Mouse (Mus musculus) testis, adult 2 months (tissue): ENCODE data around the gene Ptpn7. TPM values are rescaled to one million over a fixed set of nuclear protein-coding genes. Genes with fewer than 3 reads are reported as not detected.
A peak's percentile ranks its signal among the peaks of the same experiment; 100 is the strongest.

ENCODE experiments used
- H3K27ac ChIP-seq: fragments of 200-500 bp; 2 replicates; pipeline ENCODE4 v1.5.1; 2012; ENCODE audit warnings: low read depth, low read length; ENCODE audit not compliant: control insufficient read depth, insufficient read depth
- H3K27me3 ChIP-seq: fragments of 200-500 bp; 2 replicates; pipeline ENCODE4 v1.6.1; 2012; ENCODE audit warnings: mild to moderate bottlenecking, low read length, moderate library complexity; ENCODE audit not compliant: control insufficient read depth, insufficient read depth
- H3K36me3 ChIP-seq: fragments of 200-500 bp; 2 replicates; pipeline ENCODE4 v1.6.1; 2012; ENCODE audit warnings: mild to moderate bottlenecking, low read length; ENCODE audit not compliant: control insufficient read depth, insufficient read depth
- H3K4me1 ChIP-seq: fragments of 200-500 bp; 2 replicates; pipeline ENCODE4 v1.6.1; 2012; ENCODE audit warnings: low read length; ENCODE audit not compliant: control insufficient read depth, insufficient read depth
- H3K4me3 ChIP-seq: fragments of 200-500 bp; 2 replicates; pipeline ENCODE4 v1.5.1; 2012; ENCODE audit warnings: low read depth, mild to moderate bottlenecking, low read length, moderate library complexity, mixed read lengths; ENCODE audit not compliant: control insufficient read depth
- CTCF ChIP-seq: fragments of 200-500 bp; IDR thresholded peaks from 2 replicates; pipeline ENCODE4 v1.5.1; 2012; ENCODE audit warnings: low read depth, mild to moderate bottlenecking, inconsistent platforms, low read length, moderate library complexity; ENCODE audit not compliant: control insufficient read depth, insufficient read depth, insufficient replicate concordance
- POLR2A ChIP-seq: fragments of 200-500 bp; IDR thresholded peaks from 2 replicates; pipeline ENCODE4 v1.6.1; 2012; ENCODE audit warnings: low read depth, mild to moderate bottlenecking, inconsistent platforms, low read length, moderate library complexity; ENCODE audit not compliant: control insufficient read depth
- polyA plus RNA-seq: library from polyadenylated mRNA; depleted of rRNA; stranded (reverse); fragments of >200 nt; gene quantifications from 2 replicates; pipeline ENCODE4 v1.2.3, GENCODE M21; 2012

The Ptpn7 gene
- polyA plus RNA-seq, 1 experiment, result 2.6 TPM

- TF ChIP-seq POLR2A (no peak), CTCF (no peak)
- peaks cover 9% of the 10 kb centered on the region for H3K4me1 ChIP-seq
Observed at GRCm38 (mm10) chr1:135159556-135160123, 27.1 kb downstream of the Ptpn7 start.

GRCm38 (mm10) chr1:135160411-135161050 lies 28.0 kb downstream of the Ptpn7 start:
- no peaks in the 10 kb centered on the region for H3K27me3 ChIP-seq
- H3K36me3 ChIP-seq, result no peaks in the 10 kb centered on the region
- no peak overlapping the region for H3K4me3 ChIP-seq
- H3K4me1 ChIP-seq, result peaks cover 8% of the 10 kb centered on the region
- TF ChIP-seq POLR2A, result no peak
- TF ChIP-seq CTCF, result no peak
- H3K27ac ChIP-seq, result no peak overlapping the region

More at GRCm38 (mm10) chr1:135159556-135160123, 27.1 kb downstream of the Ptpn7 start:
- Histone ChIP-seq H3K36me3 (no peaks in the 10 kb centered on the region), H3K27ac (no peak overlapping the region), H3K27me3 (no peaks in the 10 kb centered on the region), H3K4me3 (no peak overlapping the region)

GRCm38 (mm10) chr1:135162720-135163119 lies 30.2 kb downstream of the Ptpn7 start:
- H3K27me3 ChIP-seq, result no peaks in the 10 kb centered on the region
- no peak overlapping the region for H3K27ac ChIP-seq
- TF ChIP-seq CTCF, result no peak
- TF ChIP-seq POLR2A, result no peak
- no peak overlapping the region for H3K4me3 ChIP-seq
- no peaks in the 10 kb centered on the region for H3K36me3 ChIP-seq
- H3K4me1 ChIP-seq, result peaks cover 8% of the 10 kb centered on the region

- H3K4me3 ChIP-seq, result no peak within 1 kb of the TSS
- no peaks in the 10 kb centered on the region for H3K36me3 ChIP-seq
- TF ChIP-seq CTCF (no peak), POLR2A (no peak)
- H3K4me1 ChIP-seq, result peaks cover 6% of the 10 kb centered on the region
- no peaks in the 10 kb centered on the region for H3K27me3 ChIP-seq
- H3K27ac ChIP-seq, result no peak within 1 kb of the TSS
Observed at GRCm38 (mm10) chr1:135167435-135167834, 34.9 kb downstream of the Ptpn7 start, which contains the start of gene Gpr37l1. Gpr37l1 (minus strand) TSS chr1:135167681.

GRCm38 (mm10) chr1:135168453-135169200 lies 36.1 kb downstream of the Ptpn7 start:
- TF ChIP-seq POLR2A (no peak), CTCF (no peak)
- H3K27me3 ChIP-seq, result no peaks in the 10 kb centered on the region
- H3K27ac ChIP-seq, result no peak overlapping the region
- H3K4me1 ChIP-seq, result peaks cover 6% of the 10 kb centered on the region
- H3K4me3 ChIP-seq, result peak overlapping the region; percentile 3; the same call in 1 of the 2 replicates
- no peaks in the 10 kb centered on the region for H3K36me3 ChIP-seq

- Histone ChIP-seq H3K4me1 (peaks cover 6% of the 10 kb centered on the region), H3K27ac (peak overlapping the region; percentile 52), H3K4me3 (peak overlapping the region; percentile 56), H3K36me3 (no peaks in the 10 kb centered on the region), H3K27me3 (no peaks in the 10 kb centered on the region)
- TF ChIP-seq CTCF (no peak), POLR2A (no peak)
Observed at GRCm38 (mm10) chr1:135169556-135170224, 37.2 kb downstream of the Ptpn7 start.
